Mouse (Mus musculus) kidney, embryonic 16.5 days (tissue): ENCODE measurements around the gene G3bp2. TPM values are rescaled to one million over a fixed set of nuclear protein-coding genes. Genes with fewer than 3 reads are reported as not detected.

ENCODE experiments used
- ATAC-seq: fragments of 200-750 bp; cut with Nextera tagmentation; 2 replicates; pipeline ENCODE4 v1.8.0; 2017; ENCODE audit warnings: moderate TSS enrichment; ENCODE audit not compliant: low FRiP score, low TSS enrichment
- H3K27ac ChIP-seq: fragments of 300-500 bp; sonication (generic); 2 replicates; pipeline ENCODE4 v1.5.1; 2014; ENCODE audit warnings: low read length
- H3K27me3 ChIP-seq: fragments of 300-500 bp; sonication (generic); 2 replicates; pipeline ENCODE4 v1.6.1; 2014; ENCODE audit warnings: low read length, control low read depth, mixed read lengths; ENCODE audit not compliant: insufficient read depth
- H3K36me3 ChIP-seq: fragments of 300-500 bp; sonication (generic); 2 replicates; pipeline ENCODE4 v1.6.1; 2014; ENCODE audit warnings: low read length, control low read depth, mixed read lengths; ENCODE audit not compliant: insufficient read depth
- H3K4me1 ChIP-seq: fragments of 300-500 bp; sonication (generic); 2 replicates; pipeline ENCODE4 v1.6.1; 2014; ENCODE audit warnings: low read length, control low read depth, mixed read lengths; ENCODE audit not compliant: insufficient read depth
- H3K4me2 ChIP-seq: fragments of 300-500 bp; sonication (generic); replicated peaks from 2 replicates; pipeline ENCODE4 v1.6.1; 2014; ENCODE audit warnings: low read depth, low read length
- H3K4me3 ChIP-seq: fragments of 300-500 bp; sonication (generic); 2 replicates; pipeline ENCODE4 v1.5.1; 2014; ENCODE audit warnings: mild to moderate bottlenecking, low read length
- H3K9ac ChIP-seq: fragments of 300-500 bp; sonication (generic); replicated peaks from 2 replicates; pipeline ENCODE4 v1.6.1; 2014; ENCODE audit warnings: low read length
- H3K9me3 ChIP-seq: fragments of 300-500 bp; sonication (generic); 2 replicates; pipeline ENCODE4 v1.6.1; 2016; ENCODE audit warnings: low read length, control low read depth
- WGBS: fragments of 180-500 bp; shearing (Covaris S2); extraction: QIAGEN DNeasy Blood & Tissue Kit; methylation state at CpG from one replicate; pipeline ENCODE4 v1.1.7; 2014; 5-methylcytosine and 5-hydroxymethylcytosine counted together
- polyA plus RNA-seq: library from polyadenylated mRNA; unstranded; fragments of >200 nt; fragmentation: Nextera tagmentation; extraction: Ambion mirVana; gene quantifications from 2 replicates; pipeline ENCODE4 v1.2.1, GENCODE M21; 2015

Gene G3bp2
- polyA plus RNA-seq, 1 experiment from 2014 or later = 155 TPM

DNA sequence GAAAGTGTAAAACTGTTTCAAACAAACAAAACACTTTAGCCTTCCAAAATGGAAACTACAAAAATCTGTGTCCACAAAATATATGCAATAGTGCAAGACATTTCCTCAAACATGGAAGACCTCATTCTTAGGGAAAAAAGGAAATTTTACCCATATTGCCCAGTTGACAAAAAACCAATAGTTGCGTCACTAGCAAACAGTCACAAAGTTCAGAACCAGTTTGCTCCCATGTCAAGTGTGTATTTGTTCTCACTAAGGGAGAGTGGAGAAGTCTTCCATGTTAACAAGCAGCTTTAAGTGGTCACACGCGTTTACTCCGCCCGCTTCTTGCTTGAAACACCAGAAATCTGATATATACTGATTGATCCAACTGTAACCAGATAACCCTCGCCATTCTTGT is 30.7 kb downstream of the G3bp2 start:
- Histone ChIP-seq H3K9ac (no peak overlapping the region), H3K36me3 (peaks cover 50% of the 10 kb centered on the region), H3K9me3 (no peaks in the 10 kb centered on the region), H3K27me3 (no peaks in the 10 kb centered on the region), H3K4me1 (no peaks in the 10 kb centered on the region), H3K27ac (no peak overlapping the region), H3K4me2 (no peak overlapping the region), H3K4me3 (no peak overlapping the region)
- 89% methylated on average over 6 of the region's 6 CpGs for WGBS
- no peak for ATAC-seq

DNA sequence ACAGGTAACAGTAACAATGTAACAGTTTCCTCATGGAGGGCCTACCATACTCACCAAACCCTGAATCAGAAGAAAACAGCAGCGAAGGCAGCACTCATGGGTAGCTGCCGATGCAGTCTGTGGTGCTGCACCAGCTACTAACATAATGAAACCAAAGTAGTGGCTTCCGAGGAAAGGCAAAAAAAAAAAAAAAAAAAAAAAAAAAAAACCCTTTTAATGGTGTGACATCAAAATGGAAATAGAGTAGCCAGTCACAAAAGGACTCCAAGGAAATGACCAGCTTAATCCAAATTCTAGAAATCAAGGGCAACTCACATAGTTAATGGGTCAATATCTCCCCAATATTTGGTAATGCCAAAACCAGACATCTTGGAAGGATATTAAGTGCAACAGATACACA is 33.1 kb downstream of the G3bp2 start:
- no peaks in the 10 kb centered on the region for H3K4me1 ChIP-seq
- WGBS = 87% methylated on average over 3 of the region's 3 CpGs
- H3K9me3 ChIP-seq = no peaks in the 10 kb centered on the region
- no peak overlapping the region for H3K9ac ChIP-seq
- no peak overlapping the region for H3K4me3 ChIP-seq
- peaks cover 27% of the 10 kb centered on the region for H3K36me3 ChIP-seq
- no peak overlapping the region for H3K4me2 ChIP-seq
- no peaks in the 10 kb centered on the region for H3K27me3 ChIP-seq
- H3K27ac ChIP-seq = no peak overlapping the region
- ATAC-seq = no peak

DNA sequence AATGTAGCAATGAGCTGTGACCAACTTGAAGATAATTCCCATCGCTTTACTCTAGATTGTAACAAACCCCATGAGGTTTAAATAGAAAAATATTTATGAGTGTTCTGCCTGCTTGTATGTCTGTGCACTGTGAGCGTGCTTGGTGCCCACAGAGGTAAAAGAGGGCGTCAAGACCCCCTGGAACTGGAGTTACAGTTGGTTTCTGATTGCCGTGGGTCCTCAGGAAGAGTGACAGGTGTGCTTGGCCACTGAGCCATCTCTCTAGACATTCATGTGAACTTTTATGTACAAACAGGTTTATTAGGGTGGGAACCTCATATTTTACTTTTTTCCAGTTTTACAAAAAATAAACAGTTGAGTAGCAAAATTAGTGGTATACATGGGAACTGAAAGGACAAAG is 39.7 kb downstream of the G3bp2 start, which contains the start of gene Cdkl2:
Cdkl2 (minus strand) TSS at position 101 of the 400 bp plus-strand sequence.
- peak within 1 kb of the TSS; percentile 91 for H3K4me2 ChIP-seq
- 73% methylated on average over 4 of the region's 4 CpGs for WGBS
- no peaks in the 10 kb centered on the region for H3K9me3 ChIP-seq
- H3K27me3 ChIP-seq = peaks cover 6% of the 10 kb centered on the region
- ATAC-seq = no peak
- 0 out of 2 replicates have a peak, but pooled peaks cover 7% of the 10 kb centered on the region for H3K4me1 ChIP-seq
- peak within 1 kb of the TSS; percentile 74 for H3K27ac ChIP-seq
- H3K36me3 ChIP-seq = no peaks in the 10 kb centered on the region
- peak within 1 kb of the TSS; percentile 70 for H3K9ac ChIP-seq
- H3K4me3 ChIP-seq = peak within 1 kb of the TSS; percentile 88

DNA sequence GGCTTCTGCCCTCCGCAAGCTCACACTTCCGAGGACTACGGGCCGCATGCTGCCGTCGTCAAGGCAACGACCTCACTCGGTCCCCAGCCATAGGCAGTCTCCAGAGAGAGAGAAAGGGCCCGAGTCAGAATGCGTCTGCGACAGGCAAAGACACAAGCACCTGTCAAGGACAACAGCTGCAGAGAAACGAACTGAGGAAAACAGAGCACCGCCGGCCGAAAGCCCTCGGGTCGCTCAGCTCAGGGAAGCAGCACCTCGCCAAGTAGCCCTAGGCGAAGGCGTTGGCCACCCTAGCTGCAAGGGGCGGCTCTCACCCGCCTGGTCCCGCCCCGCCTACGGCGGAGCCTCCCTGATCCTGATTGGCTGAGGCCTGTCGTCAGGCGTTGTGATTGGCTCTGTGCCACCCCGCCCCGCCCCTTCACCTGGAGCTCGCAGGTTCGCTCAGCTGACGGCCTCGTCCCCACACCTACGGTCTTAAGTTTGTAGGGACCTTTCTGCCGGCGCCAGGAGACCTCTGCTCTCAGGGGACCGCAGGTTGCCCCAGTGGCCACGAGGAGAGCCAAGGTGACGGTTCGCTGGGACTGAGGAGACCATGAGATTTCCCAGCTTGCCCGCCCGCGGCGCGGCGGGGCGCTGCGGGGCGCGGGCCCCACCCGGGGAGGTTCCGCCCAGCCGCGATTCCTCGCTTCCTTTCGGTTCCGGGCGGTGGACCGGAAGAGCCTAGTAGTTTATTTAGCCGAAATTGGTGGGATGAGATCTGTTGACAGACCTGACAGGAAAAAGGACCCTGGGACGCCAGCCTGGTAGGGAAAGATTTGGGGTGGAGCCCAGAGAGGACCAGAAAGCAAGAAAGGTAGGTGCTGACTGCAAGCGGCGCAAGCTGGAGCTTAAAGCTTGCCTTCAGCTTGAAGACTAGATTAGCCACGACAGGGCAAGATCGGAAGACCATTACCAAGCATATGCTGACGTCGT is 40.9 kb downstream of the G3bp2 start:
- H3K27me3 ChIP-seq = peaks cover 6% of the 10 kb centered on the region
- under 1% methylated on average over 67 of the region's 68 CpGs for WGBS
- peak; percentile 100 for ATAC-seq
- peak overlapping the region; percentile 91 for H3K4me2 ChIP-seq
- peak overlapping the region; percentile 74 for H3K27ac ChIP-seq
- H3K36me3 ChIP-seq = no peaks in the 10 kb centered on the region
- H3K4me3 ChIP-seq = peak overlapping the region; percentile 88
- H3K9ac ChIP-seq = peak overlapping the region; percentile 70
- H3K9me3 ChIP-seq = no peaks in the 10 kb centered on the region
- H3K4me1 ChIP-seq = 0 out of 2 replicates have a peak, but pooled peaks cover 7% of the 10 kb centered on the region

DNA sequence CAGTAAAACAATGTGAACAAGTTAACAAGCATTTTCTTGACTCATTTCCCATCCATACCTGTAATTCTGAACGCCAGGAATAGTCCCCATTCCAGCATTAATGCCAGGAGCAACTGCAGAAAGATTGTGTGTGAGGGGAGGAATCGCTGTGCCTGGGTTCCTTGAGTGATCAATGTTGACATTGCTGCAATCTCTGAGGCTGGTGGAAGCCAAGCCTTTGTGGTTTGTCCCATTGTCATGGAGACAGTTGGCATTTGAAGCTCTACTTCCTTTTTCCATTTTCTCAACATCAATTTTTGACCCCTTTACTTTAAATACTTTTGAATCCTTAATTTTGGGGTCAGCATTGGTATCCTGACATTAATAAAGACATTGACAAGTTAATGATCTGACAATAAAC is 63.6 kb downstream of the G3bp2 start:
- no peak overlapping the region for H3K27ac ChIP-seq
- H3K9me3 ChIP-seq = no peaks in the 10 kb centered on the region
- no peaks in the 10 kb centered on the region for H3K27me3 ChIP-seq
- H3K9ac ChIP-seq = no peak overlapping the region
- 65% methylated on average over 2 of the region's 2 CpGs for WGBS
- H3K4me3 ChIP-seq = no peak overlapping the region
- no peak overlapping the region for H3K4me2 ChIP-seq
- no peak for ATAC-seq
- no peaks in the 10 kb centered on the region for H3K36me3 ChIP-seq
- no peaks in the 10 kb centered on the region for H3K4me1 ChIP-seq

DNA sequence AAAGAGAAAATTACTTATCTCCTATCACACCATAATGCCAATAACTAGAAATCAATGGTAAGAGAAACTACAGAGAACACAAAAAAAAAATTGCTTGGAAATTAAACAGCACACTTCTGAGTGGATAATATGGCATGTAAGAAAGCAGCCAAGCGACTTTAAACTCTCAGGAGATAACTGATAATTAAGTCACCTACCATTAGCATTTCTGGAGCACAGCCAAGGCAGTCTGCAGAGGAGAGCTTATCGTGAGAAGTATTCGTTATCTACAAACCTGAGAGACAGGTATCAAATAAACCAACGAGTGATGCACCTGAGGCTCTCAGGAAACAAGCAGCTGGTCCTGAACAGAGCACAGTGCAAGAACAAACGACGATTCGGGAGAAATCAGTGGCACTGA is 71.8 kb downstream of the G3bp2 start:
- H3K4me3 ChIP-seq = no peak overlapping the region
- no peaks in the 10 kb centered on the region for H3K27me3 ChIP-seq
- H3K27ac ChIP-seq = no peak overlapping the region
- H3K36me3 ChIP-seq = no peaks in the 10 kb centered on the region
- H3K9me3 ChIP-seq = no peaks in the 10 kb centered on the region
- 74% methylated on average over 7 of the region's 7 CpGs for WGBS
- no peak overlapping the region for H3K9ac ChIP-seq
- no peaks in the 10 kb centered on the region for H3K4me1 ChIP-seq
- no peak overlapping the region for H3K4me2 ChIP-seq
- no peak for ATAC-seq

DNA sequence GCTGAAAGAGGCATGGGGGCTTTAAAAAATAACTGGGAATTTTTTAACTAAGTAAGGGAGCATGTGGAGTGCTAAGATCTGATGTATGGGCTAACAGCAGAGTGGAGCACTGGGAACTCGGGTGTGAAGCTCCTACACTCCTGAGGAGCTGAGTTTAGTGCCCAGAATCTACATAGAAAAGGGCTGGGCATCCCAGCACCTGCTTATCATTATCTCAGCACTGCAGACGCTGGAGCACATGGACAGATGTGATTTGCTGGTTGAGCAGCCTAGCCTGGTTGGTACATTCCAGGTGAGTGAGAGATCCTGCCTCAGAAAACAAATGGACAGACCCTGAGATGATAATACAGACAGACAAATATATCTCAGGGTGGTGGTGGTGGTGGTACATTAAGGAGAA is 73.7 kb downstream of the G3bp2 start:
- Histone ChIP-seq H3K4me1 (no peaks in the 10 kb centered on the region), H3K27me3 (no peaks in the 10 kb centered on the region), H3K4me2 (no peak overlapping the region), H3K9ac (no peak overlapping the region), H3K27ac (no peak overlapping the region), H3K4me3 (no peak overlapping the region), H3K36me3 (no peaks in the 10 kb centered on the region), H3K9me3 (no peaks in the 10 kb centered on the region)
- no peak for ATAC-seq
- 38% methylated on average over 2 of the region's 2 CpGs for WGBS

DNA sequence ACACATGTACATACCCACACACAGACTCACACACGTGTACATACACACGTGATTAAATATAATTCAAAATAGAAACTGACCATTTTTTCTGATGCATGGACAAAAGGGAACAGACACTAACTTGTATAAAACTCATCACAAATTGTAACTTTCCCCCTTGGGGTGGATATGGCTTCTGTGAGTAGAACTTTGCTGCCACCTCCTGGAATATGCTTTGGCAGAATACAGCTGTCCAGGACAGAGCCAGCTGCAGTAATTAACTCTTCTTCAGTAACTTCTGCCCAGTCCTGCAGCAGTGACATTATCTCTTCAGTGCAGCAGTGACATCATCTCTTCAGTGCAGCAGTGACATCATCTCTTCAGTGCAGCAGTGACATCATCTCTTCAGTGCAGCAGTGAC is 80.5 kb downstream of the G3bp2 start:
- Histone ChIP-seq H3K4me2 (no peak overlapping the region), H3K9me3 (peaks cover 9% of the 10 kb centered on the region), H3K27ac (no peak overlapping the region), H3K4me3 (no peak overlapping the region), H3K36me3 (no peaks in the 10 kb centered on the region), H3K27me3 (no peaks in the 10 kb centered on the region), H3K4me1 (no peaks in the 10 kb centered on the region), H3K9ac (no peak overlapping the region)
- 73% methylated on average over 2 of the region's 2 CpGs for WGBS
- peak; percentile 77 for ATAC-seq
